Mouse (Mus musculus) hindbrain, postnatal 0 days (tissue): ENCODE data around the gene Aldh1l1. TPM values are rescaled to one million over a fixed set of nuclear protein-coding genes. Genes with fewer than 3 reads are reported as not detected.

Experiments used
- ATAC-seq: fragments of 200-750 bp; cut with Nextera tagmentation; 2 replicates; pipeline ENCODE4 v1.8.0; 2017; ENCODE audit warnings: mild to moderate bottlenecking, moderate TSS enrichment, moderate library complexity
- DNase-seq: peaks from one replicate; pipeline ENCODE4 v3.0.0-alpha.2; 2015; ENCODE audit warnings: low spot score
- H3K27ac ChIP-seq: fragments of 300-500 bp; sonication (generic); 2 replicates; pipeline ENCODE4 v1.5.1; 2014; ENCODE audit warnings: mild to moderate bottlenecking
- H3K27me3 ChIP-seq: fragments of 300-500 bp; sonication (generic); 2 replicates; pipeline ENCODE4 v1.6.1; 2014; ENCODE audit warnings: low read length, mixed read lengths; ENCODE audit not compliant: insufficient read depth
- H3K36me3 ChIP-seq: fragments of 300-500 bp; sonication (generic); 2 replicates; pipeline ENCODE4 v1.6.1; 2014; ENCODE audit warnings: low read length, mixed read lengths; ENCODE audit not compliant: insufficient read depth
- H3K4me1 ChIP-seq: fragments of 300-500 bp; sonication (generic); 2 replicates; pipeline ENCODE4 v1.6.1; 2014; ENCODE audit warnings: antibody characterized with exemption, low read length, mixed read lengths; ENCODE audit not compliant: insufficient read depth
- H3K4me2 ChIP-seq: fragments of 300-500 bp; sonication (generic); 2 replicates; pipeline ENCODE4 v1.6.1; 2014; ENCODE audit warnings: low read depth, mild to moderate bottlenecking, low read length, moderate library complexity, mixed read lengths
- H3K4me3 ChIP-seq: fragments of 300-500 bp; sonication (generic); 2 replicates; pipeline ENCODE4 v1.5.1; 2014; ENCODE audit warnings: low read length
- H3K9ac ChIP-seq: fragments of 300-500 bp; sonication (generic); replicated peaks from 2 replicates; pipeline ENCODE4 v1.6.1; 2014; ENCODE audit warnings: mild to moderate bottlenecking, low read length, moderate library complexity, mixed read lengths
- H3K9me3 ChIP-seq: fragments of 300-500 bp; sonication (generic); 2 replicates; pipeline ENCODE4 v1.6.1; 2016; ENCODE audit warnings: low read length, mixed read lengths
- CTCF ChIP-seq: IDR thresholded peaks from 2 replicates; pipeline ENCODE4 v1.5.1; 2016; ENCODE audit warnings: antibody characterized with exemption, control low read depth, low read depth
- WGBS: fragments of 180-500 bp; shearing (Covaris S2); extraction: QIAGEN DNeasy Blood & Tissue Kit; methylation state at CpG from one replicate; pipeline ENCODE4 v1.1.7; 2014; 5-methylcytosine and 5-hydroxymethylcytosine counted together
- polyA plus RNA-seq: library from polyadenylated mRNA; unstranded; fragments of >200 nt; fragmentation: Nextera tagmentation; extraction: Ambion mirVana; gene quantifications from 2 replicates; pipeline ENCODE4 v1.2.1, GENCODE M21; 2015
- total RNA-seq: library from RNA; depleted of rRNA; stranded (reverse); fragments of >200 nt; gene quantifications from 2 replicates; pipeline ENCODE4 v1.2.3, GENCODE M21; 2014

The Aldh1l1 gene
- total and polyA plus RNA-seq, 2 experiments from 2014 or later: 131 to 168 TPM

GRCm38 (mm10) chr6:90607196-90607595 is 121.0 kb downstream of the Aldh1l1 start:
- H3K9me3 ChIP-seq: no peaks in the 10 kb centered on the region
- no peak overlapping the region for H3K4me2 ChIP-seq
- peak; percentile 87 for TF ChIP-seq CTCF
- no peak overlapping the region for H3K4me3 ChIP-seq
- no peak overlapping the region for H3K27ac ChIP-seq
- ATAC-seq: no peak
- H3K36me3 ChIP-seq: no peaks in the 10 kb centered on the region
- H3K27me3 ChIP-seq: no peaks in the 10 kb centered on the region
- peak; percentile 81 for DNase-seq
- H3K4me1 ChIP-seq: peaks cover 5% of the 10 kb centered on the region; the same call in 1 of the 2 replicates
- 13% methylated on average over 5 of the region's 5 CpGs for WGBS
- H3K9ac ChIP-seq: no peak overlapping the region

- 79% methylated on average over 6 of the region's 6 CpGs for WGBS
- Histone ChIP-seq H3K9ac (no peak overlapping the region), H3K4me1 (peaks cover 5% of the 10 kb centered on the region; the same call in 1 of the 2 replicates), H3K4me3 (no peak overlapping the region), H3K27me3 (no peaks in the 10 kb centered on the region), H3K27ac (no peak overlapping the region), H3K36me3 (no peaks in the 10 kb centered on the region), H3K4me2 (no peak overlapping the region), H3K9me3 (no peaks in the 10 kb centered on the region)
- TF ChIP-seq CTCF: peak; percentile 69
- DNase-seq (peak; percentile 28), ATAC-seq (no peak)
These were observed 122.0 kb downstream of the Aldh1l1 start for GRCm38 (mm10) chr6:90608186-90608585.

GRCm38 (mm10) chr6:90610248-90610647 is 124.0 kb downstream of the Aldh1l1 start:
- Histone ChIP-seq H3K9ac (no peak overlapping the region), H3K4me1 (peaks cover 1% of the 10 kb centered on the region; the same call in 1 of the 2 replicates), H3K27ac (no peak overlapping the region), H3K4me3 (no peak overlapping the region), H3K36me3 (no peaks in the 10 kb centered on the region), H3K27me3 (no peaks in the 10 kb centered on the region), H3K4me2 (no peak overlapping the region), H3K9me3 (no peaks in the 10 kb centered on the region)
- DNase-seq: no peak
- no peak for TF ChIP-seq CTCF
- 91% methylated on average over 5 of the region's 5 CpGs for WGBS
- ATAC-seq: no peak

GRCm38 (mm10) chr6:90613277-90613676 is 127.0 kb downstream of the Aldh1l1 start:
- DNase-seq (no peak), ATAC-seq (no peak)
- H3K4me2 ChIP-seq: no peak overlapping the region
- no peak overlapping the region for H3K27ac ChIP-seq
- no peaks in the 10 kb centered on the region for H3K4me1 ChIP-seq
- no peak overlapping the region for H3K4me3 ChIP-seq
- H3K36me3 ChIP-seq: no peaks in the 10 kb centered on the region
- H3K27me3 ChIP-seq: no peaks in the 10 kb centered on the region
- H3K9ac ChIP-seq: no peak overlapping the region
- 86% methylated on average over 8 of the region's 8 CpGs for WGBS
- H3K9me3 ChIP-seq: no peaks in the 10 kb centered on the region
- no peak for TF ChIP-seq CTCF

GRCm38 (mm10) chr6:90615362-90615761 is 129.1 kb downstream of the Aldh1l1 start:
- no peak for DNase-seq
- ATAC-seq: no peak
- Histone ChIP-seq H3K4me2 (no peak overlapping the region), H3K36me3 (no peaks in the 10 kb centered on the region), H3K4me1 (no peaks in the 10 kb centered on the region), H3K4me3 (no peak overlapping the region), H3K9ac (no peak overlapping the region), H3K9me3 (no peaks in the 10 kb centered on the region), H3K27ac (no peak overlapping the region), H3K27me3 (no peaks in the 10 kb centered on the region)
- TF ChIP-seq CTCF: no peak
- 48% methylated on average over 7 of the region's 7 CpGs for WGBS

GRCm38 (mm10) chr6:90615991-90616390 is 129.8 kb downstream of the Aldh1l1 start:
- DNase-seq: no peak
- ATAC-seq: no peak
- no peaks in the 10 kb centered on the region for H3K9me3 ChIP-seq
- no peaks in the 10 kb centered on the region for H3K36me3 ChIP-seq
- no peak overlapping the region for H3K9ac ChIP-seq
- TF ChIP-seq CTCF: no peak
- no peak overlapping the region for H3K4me3 ChIP-seq
- H3K27me3 ChIP-seq: no peaks in the 10 kb centered on the region
- H3K4me1 ChIP-seq: no peaks in the 10 kb centered on the region
- no peak overlapping the region for H3K4me2 ChIP-seq
- WGBS: 76% methylated on average over 6 of the region's 6 CpGs
- no peak overlapping the region for H3K27ac ChIP-seq

- H3K4me1 ChIP-seq: no peaks in the 10 kb centered on the region
- no peak overlapping the region for H3K4me3 ChIP-seq
- no peaks in the 10 kb centered on the region for H3K36me3 ChIP-seq
- no peak overlapping the region for H3K27ac ChIP-seq
- no peak for ATAC-seq
- 87% methylated on average over 6 of the region's 6 CpGs for WGBS
- H3K9ac ChIP-seq: no peak overlapping the region
- no peaks in the 10 kb centered on the region for H3K9me3 ChIP-seq
- H3K27me3 ChIP-seq: no peaks in the 10 kb centered on the region
- no peak for DNase-seq
- TF ChIP-seq CTCF: no peak
- H3K4me2 ChIP-seq: no peak overlapping the region
These were observed 130.3 kb downstream of the Aldh1l1 start for GRCm38 (mm10) chr6:90616481-90616880.
